Mouse (Mus musculus): ENCODE data around the gene Ccp110.

- TF ChIP-seq POLR2A (IDR thresholded peaks at IDR 0.05; ENCODE audit: insufficient read depth, low read length) = no peak
- TF ChIP-seq CTCF (IDR thresholded peaks at IDR 0.05; ENCODE audit: low read depth, low read length) = no peak
These were observed 11.6 kb downstream of the Ccp110 start for GRCm38 (mm10) chr7:118723927-118724326.
